Mouse (Mus musculus): Measurements from ENCODE around the gene Sgo2b. TPM values are rescaled to one million over a fixed set of nuclear protein-coding genes. Genes with fewer than 3 reads are reported as not detected.

The Sgo2b gene
- polyA plus RNA-seq, 1 experiment from 2014 or later: not detected

- Histone ChIP-seq H3K9ac (ENCODE audit: low read depth, low read length) (no peak overlapping the region), H3K27ac (ENCODE audit: low read depth, low read length) (no peak overlapping the region), H3K4me2 (replicated peaks; ENCODE audit: low read depth) (no peak overlapping the region), H3K36me3 (ENCODE audit: control insufficient read depth, insufficient read depth) (no peaks in the 10 kb centered on the region), H3K4me1 (replicated peaks; ENCODE audit: control insufficient read depth, insufficient read depth, low read length) (no peaks in the 10 kb centered on the region), H3K4me3 (ENCODE audit: low read depth, low read length) (no peak overlapping the region), H3K27me3 (replicated peaks; ENCODE audit: control insufficient read depth, insufficient read depth, low read length) (no peaks in the 10 kb centered on the region), H3K9me3 (ENCODE audit: control insufficient read depth) (no peaks in the 10 kb centered on the region)
- no peak for ATAC-seq
- TF ChIP-seq CTCF (IDR thresholded peaks at IDR 0.05; ENCODE audit: low read depth): no peak
- 88% methylated on average over 3 of the region's 3 CpGs for WGBS
Observed at GRCm38 (mm10) chr8:63929301-63930097, 22.5 kb downstream of the Sgo2b start.

- no peaks in the 10 kb centered on the region for H3K36me3 ChIP-seq (ENCODE audit: control insufficient read depth, insufficient read depth)
- ATAC-seq: no peak
- WGBS: 24% methylated on average over 4 of the region's 4 CpGs
- H3K27me3 ChIP-seq (replicated peaks; ENCODE audit: control insufficient read depth, insufficient read depth, low read length): no peaks in the 10 kb centered on the region
- no peak overlapping the region for H3K27ac ChIP-seq (ENCODE audit: low read depth, low read length)
- no peak for TF ChIP-seq CTCF (IDR thresholded peaks at IDR 0.05; ENCODE audit: low read depth)
- no peaks in the 10 kb centered on the region for H3K4me1 ChIP-seq (replicated peaks; ENCODE audit: control insufficient read depth, insufficient read depth, low read length)
- no peaks in the 10 kb centered on the region for H3K9me3 ChIP-seq (ENCODE audit: control insufficient read depth)
- no peak overlapping the region for H3K4me3 ChIP-seq (ENCODE audit: low read depth, low read length)
- no peak overlapping the region for H3K9ac ChIP-seq (ENCODE audit: low read depth, low read length)
- H3K4me2 ChIP-seq (replicated peaks; ENCODE audit: low read depth): no peak overlapping the region
Observed at GRCm38 (mm10) chr8:63921257-63921960, 30.6 kb downstream of the Sgo2b start.

GRCm38 (mm10) chr8:63895096-63895495 lies 57.0 kb downstream of the Sgo2b start:
- Histone ChIP-seq H3K9ac (ENCODE audit: low read depth, low read length) (no peak overlapping the region), H3K4me3 (ENCODE audit: low read depth, low read length) (no peak overlapping the region), H3K36me3 (ENCODE audit: control insufficient read depth, insufficient read depth) (no peaks in the 10 kb centered on the region), H3K4me2 (replicated peaks; ENCODE audit: low read depth) (no peak overlapping the region), H3K27me3 (replicated peaks; ENCODE audit: control insufficient read depth, insufficient read depth, low read length) (no peaks in the 10 kb centered on the region), H3K9me3 (ENCODE audit: control insufficient read depth) (no peaks in the 10 kb centered on the region), H3K27ac (ENCODE audit: low read depth, low read length) (no peak overlapping the region), H3K4me1 (replicated peaks; ENCODE audit: control insufficient read depth, insufficient read depth, low read length) (no peaks in the 10 kb centered on the region)
- TF ChIP-seq CTCF (IDR thresholded peaks at IDR 0.05; ENCODE audit: low read depth): no peak
- peak; percentile 57 for ATAC-seq
- 18% methylated on average over 2 of the region's 2 CpGs for WGBS

DNA sequence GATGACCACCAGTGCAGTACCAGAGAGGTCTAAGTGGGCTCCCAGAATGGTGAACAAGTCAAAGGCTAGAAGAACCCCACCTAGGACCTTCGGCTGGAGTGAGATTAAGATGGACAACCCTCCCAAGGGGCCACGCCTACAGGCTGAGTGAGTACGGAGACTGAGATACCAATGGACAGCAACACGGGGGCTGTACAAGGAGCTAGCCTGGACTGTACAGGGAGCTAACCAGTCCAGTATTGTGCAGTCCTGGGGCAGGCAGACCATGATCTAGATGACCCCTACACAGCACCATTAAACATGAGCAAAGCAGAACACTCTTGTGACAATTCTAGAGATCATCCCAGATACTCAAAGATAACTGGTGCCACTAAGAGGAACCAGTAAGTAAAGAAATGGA lies 73.7 kb downstream of the Sgo2b start:
- WGBS: 85% methylated on average over 4 of the region's 4 CpGs
- no peak overlapping the region for H3K9ac ChIP-seq (ENCODE audit: low read depth, low read length)
- no peak for TF ChIP-seq CTCF (IDR thresholded peaks at IDR 0.05; ENCODE audit: low read depth)
- H3K9me3 ChIP-seq (ENCODE audit: control insufficient read depth): no peaks in the 10 kb centered on the region
- H3K27ac ChIP-seq (ENCODE audit: low read depth, low read length): no peak overlapping the region
- H3K36me3 ChIP-seq (ENCODE audit: control insufficient read depth, insufficient read depth): no peaks in the 10 kb centered on the region
- H3K4me3 ChIP-seq (ENCODE audit: low read depth, low read length): no peak overlapping the region
- H3K27me3 ChIP-seq (replicated peaks; ENCODE audit: control insufficient read depth, insufficient read depth, low read length): no peaks in the 10 kb centered on the region
- no peak overlapping the region for H3K4me2 ChIP-seq (replicated peaks; ENCODE audit: low read depth)
- H3K4me1 ChIP-seq (replicated peaks; ENCODE audit: control insufficient read depth, insufficient read depth, low read length): no peaks in the 10 kb centered on the region
- no peak for ATAC-seq

DNA sequence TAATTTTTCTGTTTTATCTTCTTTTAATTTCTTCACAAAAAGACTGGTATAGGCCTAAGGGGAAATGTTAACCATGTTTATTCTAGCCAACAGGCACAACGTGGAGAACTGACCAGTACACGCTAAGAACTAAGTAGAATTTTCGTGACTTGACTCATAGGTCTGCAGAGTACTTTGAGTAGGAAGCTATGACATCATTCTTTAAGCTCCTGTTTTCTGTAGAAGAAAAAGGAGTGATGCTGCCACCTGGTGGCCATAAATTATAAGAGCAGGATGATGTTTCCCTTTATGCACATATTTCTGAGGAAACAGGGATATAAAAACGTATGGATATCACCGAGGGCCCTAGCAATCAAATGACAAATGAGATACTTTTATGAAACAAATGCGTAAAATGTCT lies 74.7 kb downstream of the Sgo2b start:
- H3K36me3 ChIP-seq (ENCODE audit: control insufficient read depth, insufficient read depth): no peaks in the 10 kb centered on the region
- peak; percentile 51; the same call in 1 of the 2 replicates for ATAC-seq
- no peaks in the 10 kb centered on the region for H3K4me1 ChIP-seq (replicated peaks; ENCODE audit: control insufficient read depth, insufficient read depth, low read length)
- H3K9ac ChIP-seq (ENCODE audit: low read depth, low read length): no peak overlapping the region
- H3K4me2 ChIP-seq (replicated peaks; ENCODE audit: low read depth): no peak overlapping the region
- H3K27me3 ChIP-seq (replicated peaks; ENCODE audit: control insufficient read depth, insufficient read depth, low read length): no peaks in the 10 kb centered on the region
- H3K9me3 ChIP-seq (ENCODE audit: control insufficient read depth): no peaks in the 10 kb centered on the region
- H3K4me3 ChIP-seq (ENCODE audit: low read depth, low read length): no peak overlapping the region
- WGBS: 7% methylated on average over 6 of the region's 6 CpGs
- peak; percentile 87 for TF ChIP-seq CTCF (IDR thresholded peaks at IDR 0.05; ENCODE audit: low read depth)
- H3K27ac ChIP-seq (ENCODE audit: low read depth, low read length): no peak overlapping the region

GRCm38 (mm10) chr8:63876949-63877348 lies 75.1 kb downstream of the Sgo2b start:
- Histone ChIP-seq H3K27ac (ENCODE audit: low read depth, low read length) (no peak overlapping the region), H3K27me3 (replicated peaks; ENCODE audit: control insufficient read depth, insufficient read depth, low read length) (no peaks in the 10 kb centered on the region), H3K36me3 (ENCODE audit: control insufficient read depth, insufficient read depth) (no peaks in the 10 kb centered on the region), H3K4me2 (replicated peaks; ENCODE audit: low read depth) (no peak overlapping the region), H3K4me3 (ENCODE audit: low read depth, low read length) (no peak overlapping the region), H3K4me1 (replicated peaks; ENCODE audit: control insufficient read depth, insufficient read depth, low read length) (no peaks in the 10 kb centered on the region), H3K9ac (ENCODE audit: low read depth, low read length) (no peak overlapping the region), H3K9me3 (ENCODE audit: control insufficient read depth) (no peaks in the 10 kb centered on the region)
- no peak for TF ChIP-seq CTCF (IDR thresholded peaks at IDR 0.05; ENCODE audit: low read depth)
- whole genome bisulfite sequencing: 90% methylated on average over 7 of the region's 7 CpGs
- ATAC-seq: no peak
